Mouse (Mus musculus) limb, embryonic 13.5 days (tissue): ENCODE results near the gene Atf1. TPM values are rescaled to one million over a fixed set of nuclear protein-coding genes. Genes with fewer than 3 reads are reported as not detected.

Experiments used
- ATAC-seq: fragments of 200-750 bp; cut with Nextera tagmentation; 2 replicates; pipeline ENCODE4 v1.8.0; 2017; ENCODE audit warnings: low read depth, moderate number of reproducible peaks, moderate TSS enrichment; ENCODE audit not compliant: low FRiP score
- H3K27ac ChIP-seq: fragments of 300-500 bp; sonication (generic); 2 replicates; pipeline ENCODE4 v1.5.1; 2015; ENCODE audit warnings: inconsistent platforms, mild to moderate bottlenecking, moderate library complexity
- H3K27me3 ChIP-seq: fragments of 300-500 bp; sonication (generic); 2 replicates; pipeline ENCODE4 v1.6.1; 2015; ENCODE audit warnings: mild to moderate bottlenecking, inconsistent platforms
- H3K36me3 ChIP-seq: fragments of 300-500 bp; sonication (generic); 2 replicates; pipeline ENCODE4 v1.6.1; 2015; ENCODE audit warnings: inconsistent platforms, mild to moderate bottlenecking, moderate library complexity
- H3K4me1 ChIP-seq: fragments of 300-500 bp; sonication (generic); 2 replicates; pipeline ENCODE4 v1.6.1; 2015; ENCODE audit warnings: inconsistent platforms
- H3K4me2 ChIP-seq: fragments of 300-500 bp; sonication (generic); replicated peaks from 2 replicates; pipeline ENCODE4 v1.6.1; 2015; ENCODE audit warnings: inconsistent platforms, mild to moderate bottlenecking, moderate library complexity
- H3K4me3 ChIP-seq: fragments of 300-500 bp; sonication (generic); 2 replicates; pipeline ENCODE4 v1.5.1; 2015; ENCODE audit warnings: moderate library complexity, mild to moderate bottlenecking, inconsistent platforms
- H3K9ac ChIP-seq: fragments of 300-500 bp; sonication (generic); 2 replicates; pipeline ENCODE4 v1.6.1; 2015; ENCODE audit warnings: mild to moderate bottlenecking, inconsistent platforms
- H3K9me3 ChIP-seq: fragments of 300-500 bp; sonication (generic); 2 replicates; pipeline ENCODE4 v1.6.1; 2016; ENCODE audit warnings: inconsistent platforms
- WGBS: fragments of 180-500 bp; shearing (Covaris S2); methylation state at CpG from one replicate; pipeline ENCODE4 v1.1.7; 2015; 5-methylcytosine and 5-hydroxymethylcytosine counted together
- polyA plus RNA-seq: library from polyadenylated mRNA; unstranded; fragments of >200 nt; fragmentation: Nextera tagmentation; extraction: Ambion mirVana; gene quantifications from 2 replicates; pipeline ENCODE4 v1.2.1, GENCODE M21; 2015

Atf1 gene
- polyA plus RNA-seq, 1 experiment from 2014 or later = 46.4 TPM

DNA sequence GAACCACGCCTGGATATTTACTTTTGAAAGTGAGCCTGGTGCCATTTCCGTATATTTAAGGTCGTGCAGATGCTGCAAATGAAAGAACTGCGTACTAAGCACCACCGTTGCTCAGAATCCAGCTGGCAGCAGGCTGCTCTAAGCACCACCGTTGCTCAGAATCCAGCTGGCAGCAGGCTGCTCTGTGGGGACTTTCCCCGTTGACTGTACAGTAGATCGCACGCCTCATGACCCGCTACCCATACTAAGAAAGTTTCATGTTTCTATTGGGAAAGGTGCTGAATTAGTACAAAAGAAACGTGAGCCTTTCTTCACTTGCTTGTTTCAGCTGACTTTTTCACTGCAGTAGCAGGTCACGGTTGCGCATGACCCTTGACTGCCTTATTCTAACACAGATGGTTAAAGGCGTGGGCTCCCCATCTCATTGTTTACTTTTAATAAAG is 38.6 kb upstream of the Atf1 start:
- Histone ChIP-seq H3K27ac (no peak overlapping the region), H3K27me3 (no peaks in the 10 kb centered on the region), H3K4me3 (no peak overlapping the region), H3K9ac (no peak overlapping the region), H3K4me2 (no peak overlapping the region), H3K9me3 (no peaks in the 10 kb centered on the region), H3K36me3 (peaks cover 93% of the 10 kb centered on the region), H3K4me1 (no peaks in the 10 kb centered on the region)
- no peak for ATAC-seq
- WGBS = 79% methylated on average over 14 of the region's 14 CpGs

- no peaks in the 10 kb centered on the region for H3K4me1 ChIP-seq
- ATAC-seq = no peak
- no peak overlapping the region for H3K27ac ChIP-seq
- WGBS = 92% methylated on average over 5 of the region's 5 CpGs
- H3K4me3 ChIP-seq = no peak overlapping the region
- H3K27me3 ChIP-seq = no peaks in the 10 kb centered on the region
- H3K9me3 ChIP-seq = no peaks in the 10 kb centered on the region
- H3K9ac ChIP-seq = no peak overlapping the region
- H3K4me2 ChIP-seq = no peak overlapping the region
- peaks cover 93% of the 10 kb centered on the region for H3K36me3 ChIP-seq
Observed at GRCm38 (mm10) chr15:100190083-100190482, 37.5 kb upstream of the Atf1 start.

DNA sequence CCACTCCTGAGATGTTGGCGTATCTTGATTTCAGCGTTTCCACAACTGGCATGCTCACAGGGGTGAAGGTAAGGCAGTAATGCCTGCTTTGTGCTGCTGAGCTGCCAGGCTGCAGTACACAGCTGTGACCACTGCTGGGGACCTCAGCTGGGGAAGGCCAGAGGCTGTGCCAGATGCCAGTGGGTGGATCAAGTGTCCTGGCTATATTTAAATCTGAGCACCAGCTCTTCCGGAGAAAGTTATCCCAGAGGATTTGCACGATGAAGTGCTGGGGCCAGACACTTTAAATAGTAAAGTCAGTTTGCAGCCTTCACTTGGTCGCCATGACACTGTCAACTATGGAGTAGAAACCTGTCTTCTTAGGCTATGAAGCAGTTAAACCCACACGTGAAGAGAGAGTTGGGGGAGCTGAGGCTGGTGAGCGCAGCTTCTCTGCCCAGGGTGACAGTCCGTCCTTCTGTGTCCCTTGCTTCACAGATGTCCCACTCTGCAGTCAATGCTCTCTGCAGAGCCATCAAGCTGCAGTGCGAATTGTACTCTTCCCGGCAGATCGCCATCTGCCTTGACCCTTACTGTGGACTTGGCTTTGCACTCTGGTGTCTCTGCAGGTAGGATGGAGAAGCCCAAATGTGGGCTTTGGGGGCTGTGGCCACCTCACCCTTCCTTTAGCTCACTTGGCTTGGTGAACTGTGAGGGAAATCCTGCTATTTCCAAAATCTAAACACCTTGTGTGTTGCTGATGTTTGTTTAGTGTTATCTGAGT is 28.5 kb upstream of the Atf1 start:
- H3K9ac ChIP-seq = no peak overlapping the region
- no peaks in the 10 kb centered on the region for H3K9me3 ChIP-seq
- no peak overlapping the region for H3K4me2 ChIP-seq
- H3K36me3 ChIP-seq = peaks cover 85% of the 10 kb centered on the region
- no peak overlapping the region for H3K4me3 ChIP-seq
- ATAC-seq = no peak; the same call in 1 of the 2 replicates
- no peak overlapping the region for H3K27ac ChIP-seq
- no peaks in the 10 kb centered on the region for H3K4me1 ChIP-seq
- 79% methylated on average over 11 of the region's 11 CpGs for WGBS
- no peaks in the 10 kb centered on the region for H3K27me3 ChIP-seq

DNA sequence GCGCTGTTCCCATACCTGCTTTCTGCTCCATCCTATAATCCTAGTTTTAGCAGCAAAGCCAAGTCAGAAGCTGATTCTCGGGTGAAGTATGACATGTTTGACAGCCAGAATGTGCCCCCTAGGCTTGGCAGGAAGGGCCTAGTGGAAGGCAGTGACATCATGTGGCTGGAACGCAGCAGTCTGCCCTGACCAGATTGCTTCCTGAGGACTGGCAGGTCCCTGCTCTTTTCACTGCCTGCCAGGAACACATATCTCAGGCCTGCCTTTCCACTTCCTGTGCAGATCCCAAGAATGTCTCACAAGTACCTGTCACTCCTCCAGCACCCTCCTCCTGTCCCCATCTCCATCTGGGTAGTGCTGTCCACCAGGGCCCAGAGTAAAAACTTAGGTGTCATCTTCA is 27.8 kb upstream of the Atf1 start:
- ATAC-seq = no peak
- Histone ChIP-seq H3K9ac (no peak overlapping the region), H3K4me3 (no peak overlapping the region), H3K27me3 (no peaks in the 10 kb centered on the region), H3K27ac (no peak overlapping the region), H3K4me2 (no peak overlapping the region), H3K9me3 (no peaks in the 10 kb centered on the region), H3K36me3 (peaks cover 86% of the 10 kb centered on the region), H3K4me1 (no peaks in the 10 kb centered on the region)
- WGBS = 63% methylated on average over 3 of the region's 3 CpGs

GRCm38 (mm10) chr15:100201806-100202205 is 25.8 kb upstream of the Atf1 start:
- no peak overlapping the region for H3K4me3 ChIP-seq
- H3K9me3 ChIP-seq = no peaks in the 10 kb centered on the region
- H3K4me1 ChIP-seq = no peaks in the 10 kb centered on the region
- peaks cover 84% of the 10 kb centered on the region for H3K36me3 ChIP-seq
- H3K4me2 ChIP-seq = no peak overlapping the region
- 90% methylated on average over 3 of the region's 3 CpGs for WGBS
- H3K27me3 ChIP-seq = no peaks in the 10 kb centered on the region
- no peak overlapping the region for H3K9ac ChIP-seq
- ATAC-seq = no peak
- no peak overlapping the region for H3K27ac ChIP-seq

DNA sequence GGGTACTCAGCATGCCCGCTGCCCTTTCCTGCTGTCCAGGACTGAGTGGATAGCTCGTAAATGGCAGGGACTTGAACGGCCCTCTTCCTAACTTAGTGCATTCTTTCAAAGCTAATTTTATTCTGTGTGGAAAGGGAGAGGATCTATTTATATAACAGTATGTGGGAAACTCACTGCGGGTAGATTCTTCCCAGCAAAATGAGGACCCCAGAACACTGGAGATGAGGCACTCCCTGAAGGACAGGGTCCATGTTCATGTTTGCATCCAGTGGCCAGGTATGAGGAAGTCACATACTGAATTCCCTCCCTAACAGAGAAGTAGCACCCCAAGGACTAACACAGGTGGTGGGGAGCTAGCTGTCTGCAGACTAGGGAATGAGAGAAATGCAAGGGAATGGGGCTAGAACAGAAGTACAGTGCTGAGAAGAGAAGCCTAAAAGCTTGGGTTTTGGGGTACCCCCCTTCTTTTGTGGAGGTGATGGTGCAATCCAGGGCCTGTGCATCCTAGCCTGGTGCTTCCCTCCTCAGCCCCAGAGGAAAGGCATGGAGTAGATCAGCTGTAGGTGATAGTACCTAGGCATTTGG is 25.1 kb upstream of the Atf1 start:
- Histone ChIP-seq H3K4me1 (no peaks in the 10 kb centered on the region), H3K27ac (no peak overlapping the region), H3K4me2 (no peak overlapping the region), H3K36me3 (peaks cover 84% of the 10 kb centered on the region), H3K9ac (no peak overlapping the region), H3K9me3 (no peaks in the 10 kb centered on the region), H3K27me3 (no peaks in the 10 kb centered on the region), H3K4me3 (no peak overlapping the region)
- no peak for ATAC-seq
- WGBS = 86% methylated on average over 4 of the region's 4 CpGs

GRCm38 (mm10) chr15:100204574-100204973 is 23.0 kb upstream of the Atf1 start:
- Histone ChIP-seq H3K9ac (no peak overlapping the region), H3K4me2 (no peak overlapping the region), H3K36me3 (peaks cover 86% of the 10 kb centered on the region), H3K27ac (no peak overlapping the region), H3K4me1 (no peaks in the 10 kb centered on the region), H3K27me3 (no peaks in the 10 kb centered on the region), H3K9me3 (no peaks in the 10 kb centered on the region), H3K4me3 (no peak overlapping the region)
- ATAC-seq = no peak
- WGBS = 91% methylated on average over 1 of the region's 1 CpGs

- Histone ChIP-seq H3K36me3 (peaks cover 93% of the 10 kb centered on the region), H3K27me3 (no peaks in the 10 kb centered on the region), H3K4me3 (no peak overlapping the region), H3K4me2 (no peak overlapping the region), H3K27ac (no peak overlapping the region), H3K9me3 (no peaks in the 10 kb centered on the region), H3K9ac (no peak overlapping the region), H3K4me1 (no peaks in the 10 kb centered on the region)
- WGBS = 95% methylated on average over 3 of the region's 3 CpGs
- no peak for ATAC-seq
Observed at GRCm38 (mm10) chr15:100210013-100210412, 17.6 kb upstream of the Atf1 start.

DNA sequence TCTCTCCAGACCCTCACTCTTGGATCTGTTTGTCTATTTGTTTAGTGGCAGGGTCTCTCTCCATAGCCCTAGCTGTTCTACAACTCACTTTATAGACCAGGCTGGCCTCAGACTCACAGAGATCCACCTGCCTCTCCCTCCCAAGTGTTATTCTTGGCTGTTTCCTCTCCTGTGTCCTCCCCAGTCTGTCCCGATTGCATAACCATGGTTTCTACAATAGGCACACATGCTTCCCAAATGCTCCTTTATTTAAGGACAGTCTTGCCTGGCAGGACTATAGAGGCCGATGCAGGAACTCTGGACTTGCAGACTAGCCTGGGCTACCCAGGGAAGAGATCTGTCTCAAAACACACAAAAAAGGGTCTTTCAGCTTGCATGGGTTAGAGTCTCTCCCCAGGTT is 14.3 kb upstream of the Atf1 start:
- Histone ChIP-seq H3K9ac (no peak overlapping the region), H3K9me3 (no peaks in the 10 kb centered on the region), H3K27me3 (no peaks in the 10 kb centered on the region), H3K4me1 (no peaks in the 10 kb centered on the region), H3K36me3 (peaks cover 79% of the 10 kb centered on the region), H3K27ac (no peak overlapping the region), H3K4me2 (no peak overlapping the region), H3K4me3 (no peak overlapping the region)
- ATAC-seq = no peak
- WGBS = 97% methylated on average over 2 of the region's 2 CpGs

DNA sequence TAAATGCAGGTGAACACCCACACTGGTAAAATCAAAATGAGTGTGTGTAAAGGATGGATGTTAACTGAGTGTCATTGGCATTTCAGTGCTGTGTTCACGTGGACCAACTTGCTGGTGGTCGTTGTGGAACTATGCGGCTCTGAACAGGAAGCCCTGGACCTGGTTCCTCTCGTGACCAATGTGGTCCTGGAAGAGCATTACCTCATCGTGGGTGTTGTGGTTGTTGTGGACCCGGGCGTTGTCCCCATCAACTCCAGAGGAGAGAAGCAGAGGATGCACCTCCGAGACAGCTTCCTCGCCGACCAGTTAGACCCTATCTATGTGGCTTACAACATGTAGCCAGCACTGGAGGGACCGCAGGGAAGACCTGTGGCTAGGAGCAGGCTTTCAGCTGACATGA is 12.5 kb upstream of the Atf1 start:
- H3K27me3 ChIP-seq = no peaks in the 10 kb centered on the region
- ATAC-seq = no peak
- no peak overlapping the region for H3K9ac ChIP-seq
- no peaks in the 10 kb centered on the region for H3K9me3 ChIP-seq
- WGBS = 88% methylated on average over 11 of the region's 11 CpGs
- no peak overlapping the region for H3K27ac ChIP-seq
- H3K4me1 ChIP-seq = no peaks in the 10 kb centered on the region
- peaks cover 63% of the 10 kb centered on the region for H3K36me3 ChIP-seq
- no peak overlapping the region for H3K4me2 ChIP-seq
- H3K4me3 ChIP-seq = no peak overlapping the region

DNA sequence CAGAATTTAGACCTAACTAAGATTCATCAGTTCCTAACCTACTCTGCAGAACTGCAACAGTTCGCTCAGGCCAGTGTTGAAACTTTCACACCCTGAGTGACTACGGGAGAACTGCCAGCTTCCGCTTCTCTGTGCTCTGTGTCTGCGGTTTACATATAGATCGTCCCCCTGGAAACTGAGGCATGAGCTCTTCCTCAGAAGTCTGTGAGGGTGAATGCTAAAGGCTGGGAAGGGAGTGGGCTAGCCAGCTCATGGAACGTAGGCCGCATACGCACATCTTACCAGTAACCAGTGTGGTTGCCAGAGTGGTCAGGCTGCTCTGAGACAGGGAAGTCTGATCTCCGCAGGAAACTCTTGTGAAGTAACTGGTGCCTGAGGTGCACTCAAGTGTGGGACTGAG is 11.4 kb upstream of the Atf1 start:
- peaks cover 52% of the 10 kb centered on the region for H3K36me3 ChIP-seq
- H3K27me3 ChIP-seq = no peaks in the 10 kb centered on the region
- H3K27ac ChIP-seq = no peak overlapping the region
- H3K4me2 ChIP-seq = no peak overlapping the region
- H3K9ac ChIP-seq = no peak overlapping the region
- no peak overlapping the region for H3K4me3 ChIP-seq
- no peaks in the 10 kb centered on the region for H3K4me1 ChIP-seq
- no peak for ATAC-seq
- 93% methylated on average over 9 of the region's 9 CpGs for WGBS
- no peaks in the 10 kb centered on the region for H3K9me3 ChIP-seq

DNA sequence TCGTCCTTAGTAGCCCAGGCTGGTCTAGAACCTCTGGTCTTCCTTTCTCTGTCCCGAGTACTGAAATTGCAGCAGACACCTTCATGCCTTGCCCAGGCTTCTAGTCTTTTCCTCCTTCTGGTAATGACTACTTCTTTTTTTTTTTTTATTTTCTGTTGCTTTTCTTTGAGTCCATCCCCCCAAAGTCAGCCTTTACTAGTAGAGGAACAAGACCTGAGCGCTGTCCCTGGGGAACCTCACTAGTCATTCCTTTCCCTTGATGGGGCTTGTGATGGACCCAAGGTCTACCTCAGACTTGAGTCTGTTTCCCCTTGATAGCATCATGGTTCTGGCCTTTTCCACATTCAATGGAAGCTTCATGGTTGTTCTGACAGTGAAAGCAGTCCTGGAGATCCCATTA is 9.6 kb upstream of the Atf1 start:
- Histone ChIP-seq H3K9me3 (peaks cover 11% of the 10 kb centered on the region), H3K27ac (no peak overlapping the region), H3K27me3 (no peaks in the 10 kb centered on the region), H3K4me3 (no peak overlapping the region), H3K4me1 (no peaks in the 10 kb centered on the region), H3K9ac (no peak overlapping the region), H3K4me2 (no peak overlapping the region), H3K36me3 (peaks cover 35% of the 10 kb centered on the region)
- 97% methylated on average over 3 of the region's 3 CpGs for WGBS
- ATAC-seq = no peak

- Histone ChIP-seq H3K9me3 (peaks cover 18% of the 10 kb centered on the region), H3K36me3 (peaks cover 27% of the 10 kb centered on the region), H3K9ac (no peak overlapping the region), H3K4me2 (no peak overlapping the region), H3K27ac (no peak overlapping the region), H3K27me3 (no peaks in the 10 kb centered on the region), H3K4me1 (no peaks in the 10 kb centered on the region), H3K4me3 (no peak overlapping the region)
- no peak for ATAC-seq
- WGBS = 53% methylated on average over 1 of the region's 1 CpGs
Observed at GRCm38 (mm10) chr15:100219396-100219795, 8.2 kb upstream of the Atf1 start.
